Mouse (Mus musculus) urinary bladder, postnatal 0 days (tissue): ENCODE data around the gene Card9. TPM values are rescaled to one million over a fixed set of nuclear protein-coding genes. Genes with fewer than 3 reads are reported as not detected.

Source experiments
- polyA plus RNA-seq: library from polyadenylated mRNA; unstranded; fragments of >200 nt; fragmentation: Nextera tagmentation; extraction: Ambion mirVana; gene quantifications from 2 replicates; pipeline ENCODE4 v1.2.1, GENCODE M21; 2015

Gene Card9
- polyA plus RNA-seq, result 0.52 and 2.4 TPM in 2 replicates

DNA sequence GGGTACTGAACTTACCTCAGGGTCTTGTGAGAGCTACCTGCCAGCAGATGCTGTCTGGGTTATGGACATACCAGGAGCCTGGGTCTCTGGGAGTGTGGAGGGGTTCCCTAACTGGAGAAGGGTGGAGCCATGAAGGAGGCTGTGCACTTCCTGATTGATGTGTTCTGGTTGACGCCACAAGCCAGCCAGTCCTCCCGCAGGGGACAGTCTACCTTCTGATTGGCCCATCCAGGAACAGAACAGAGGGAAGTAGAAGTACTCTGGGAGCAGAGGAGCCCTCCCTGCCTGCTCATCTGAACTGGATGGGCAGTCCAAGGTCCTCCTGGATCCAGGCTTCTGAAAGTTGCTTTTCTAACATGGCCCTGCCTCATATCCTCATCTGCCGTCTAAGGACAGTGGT lies at the start of gene Card9:
Card9 (minus strand) TSS at position 147 of the 400 bp plus-strand sequence.

GRCm38 (mm10) chr2:26408515-26409356 lies 48.0 kb upstream of the Card9 start, which contains the start of gene Inpp5e:
Gene Inpp5e, minus strand, starts transcription at chr2:26409203.

DNA sequence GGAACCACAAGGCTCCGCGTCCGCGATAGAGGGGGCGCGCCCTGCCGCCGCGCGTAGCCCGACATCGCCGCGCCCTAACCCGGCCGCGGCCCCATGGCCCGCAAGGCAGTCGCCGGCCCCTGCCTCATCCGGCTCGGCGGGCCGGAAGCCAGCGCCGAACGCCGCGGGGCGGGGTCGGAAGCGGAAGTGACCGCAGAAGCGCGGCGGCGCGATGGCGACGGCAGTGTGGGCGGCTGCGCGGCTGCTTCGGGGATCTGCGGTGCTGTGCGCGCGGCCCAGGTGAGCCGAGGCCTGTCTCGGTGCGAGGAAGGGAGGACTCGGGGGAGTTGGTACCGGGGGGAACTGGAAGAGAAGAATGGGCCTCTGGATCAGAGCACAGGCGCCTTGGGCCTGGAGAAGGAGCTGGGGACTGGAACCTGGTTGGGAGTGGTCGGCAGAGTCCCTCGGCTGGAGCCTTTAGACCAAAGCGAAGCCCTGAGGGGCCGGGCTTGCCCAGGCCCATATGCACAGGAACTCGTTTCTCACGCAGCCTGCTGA lies 28.5 kb upstream of the Card9 start, which contains the start of the genes Entr1 and Pmpca:
Entr1 (minus strand) TSS at position 163 of the 537 bp plus-strand sequence.
Pmpca (plus strand) TSS at position 186 of the 537 bp plus-strand sequence.

GRCm38 (mm10) chr2:26380131-26380771 lies 19.5 kb upstream of the Card9 start, which contains the start of gene Snapc4:
Gene Snapc4, minus strand, starts transcription at chr2:26380653.

GRCm38 (mm10) chr2:26351358-26352290 lies 9.1 kb downstream of the Card9 start, which contains the start of gene Dnlz:
Gene Dnlz, minus strand, starts transcription at chr2:26352110.

DNA sequence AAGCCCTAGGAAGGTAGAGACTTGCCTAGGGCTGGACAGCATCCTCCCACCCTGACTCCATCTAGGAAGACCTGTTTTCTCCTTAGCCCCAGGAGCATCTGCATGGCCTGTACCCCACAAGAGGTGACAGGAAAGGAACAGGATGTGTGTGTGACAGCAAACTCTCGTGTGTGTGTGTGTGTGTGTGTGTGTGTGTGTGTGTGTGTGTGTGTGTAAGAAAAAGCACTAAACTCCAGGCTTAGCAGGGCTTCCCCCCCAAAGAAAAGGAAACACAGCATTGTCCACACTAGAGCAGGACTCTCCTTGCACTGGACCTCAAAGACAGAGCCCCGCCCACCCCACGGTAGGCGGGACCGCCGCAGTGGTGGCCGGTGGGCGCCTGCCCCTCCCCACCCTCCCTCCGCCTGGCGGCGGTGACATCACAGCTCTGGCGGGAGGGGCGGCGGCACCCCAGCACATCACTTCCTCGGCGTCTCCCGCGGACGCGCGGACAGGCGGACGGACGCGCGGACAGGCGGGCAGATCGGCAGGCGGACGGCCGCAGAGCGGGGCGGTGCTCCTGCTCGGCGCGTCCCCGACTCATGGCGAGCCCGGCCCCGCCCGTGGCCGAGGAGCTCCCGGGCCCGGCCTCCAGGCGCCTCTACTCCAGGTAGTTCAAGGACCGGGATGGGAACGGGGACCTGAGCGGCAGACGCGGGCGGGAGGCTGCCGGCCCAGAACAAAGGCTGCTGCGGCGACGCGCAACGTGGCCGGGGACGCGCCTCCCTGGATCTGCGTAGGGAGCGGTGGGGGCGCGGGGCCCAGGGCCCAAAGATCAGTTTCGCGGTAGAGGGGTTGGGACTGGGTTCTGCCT lies 45.4 kb downstream of the Card9 start, which contains the start of gene Gpsm1:
Gpsm1 (plus strand) TSS at position 444 of the 853 bp plus-strand sequence.

Other genes starting within 250 kb of the Card9 start
- 33.4 and 34.4 TPM in 2 replicates for gene Nacc2, start 237.7 kb downstream of the Card9 start, polyA plus RNA-seq
- gene Lhx3, start 152.6 kb downstream of the Card9 start, polyA plus RNA-seq, result not detected in 2 replicates
- 15.8 and 16.8 TPM in 2 replicates for gene Qsox2, start 123.4 kb downstream of the Card9 start, polyA plus RNA-seq
- gene Ccdc187, start 66.4 kb downstream of the Card9 start, polyA plus RNA-seq, result 0.10 and 0.30 TPM in 2 replicates
- gene Gpsm1, start 45.4 kb downstream of the Card9 start, polyA plus RNA-seq, result 18.5 and 18.7 TPM in 2 replicates
- 16.4 and 17.4 TPM in 2 replicates for gene Dnlz, start 8.8 kb downstream of the Card9 start, polyA plus RNA-seq
- gene Snapc4, start 19.7 kb upstream of the Card9 start, polyA plus RNA-seq, result 9.9 and 10.2 TPM in 2 replicates
- 61.4 and 68.2 TPM in 2 replicates for gene Entr1, start 28.4 kb upstream of the Card9 start, polyA plus RNA-seq
- 65.7 and 71.1 TPM in 2 replicates for gene Pmpca, start 28.4 kb upstream of the Card9 start, polyA plus RNA-seq
- gene Inpp5e, start 48.3 kb upstream of the Card9 start, polyA plus RNA-seq, result 7.9 and 8.8 TPM in 2 replicates
- 12.1 and 13.2 TPM in 2 replicates for gene Sec16a, start 84.3 kb upstream of the Card9 start, polyA plus RNA-seq
- 5.7 and 5.8 TPM in 2 replicates for gene Notch1, start 155.7 kb upstream of the Card9 start, polyA plus RNA-seq
- gene Egfl7, start 219.1 kb upstream of the Card9 start, polyA plus RNA-seq, result 42.7 and 56.6 TPM in 2 replicates
- gene Gm20532, start 225.7 kb upstream of the Card9 start, polyA plus RNA-seq, result not detected in 2 replicates
- 33.3 and 34.1 TPM in 2 replicates for gene Agpat2, start 243.5 kb upstream of the Card9 start, polyA plus RNA-seq